Mouse (Mus musculus) embryo, embryonic 10.5 days (tissue): ENCODE data around the gene Pip5k1b.

Experiments
- DNase-seq: peaks from one replicate; pipeline ENCODE4 v3.0.0-alpha.2; 2015; ENCODE audit warnings: low spot score

The Pip5k1b gene

DNA sequence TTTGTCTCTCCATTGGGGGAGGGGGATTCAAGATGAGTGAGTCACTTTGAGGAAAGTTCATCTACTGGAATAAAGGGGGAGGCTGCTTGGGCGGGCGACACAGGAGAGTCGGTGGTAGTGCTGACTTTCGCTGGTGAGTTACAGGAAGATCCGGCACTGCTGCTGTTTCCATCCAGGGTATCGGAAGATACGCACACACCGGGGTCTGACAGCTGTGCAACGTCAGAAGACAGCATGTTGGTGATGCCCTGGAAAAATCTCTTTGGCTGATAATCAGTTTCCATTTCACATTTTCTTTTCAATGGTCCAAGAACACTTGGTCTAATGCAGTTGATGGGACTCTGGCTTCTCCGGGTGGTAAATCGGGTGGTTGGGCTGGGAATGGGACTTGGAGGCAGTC, 79.2 kb downstream of the Pip5k1b start:
- DNase-seq, result peak; percentile 59

DNA sequence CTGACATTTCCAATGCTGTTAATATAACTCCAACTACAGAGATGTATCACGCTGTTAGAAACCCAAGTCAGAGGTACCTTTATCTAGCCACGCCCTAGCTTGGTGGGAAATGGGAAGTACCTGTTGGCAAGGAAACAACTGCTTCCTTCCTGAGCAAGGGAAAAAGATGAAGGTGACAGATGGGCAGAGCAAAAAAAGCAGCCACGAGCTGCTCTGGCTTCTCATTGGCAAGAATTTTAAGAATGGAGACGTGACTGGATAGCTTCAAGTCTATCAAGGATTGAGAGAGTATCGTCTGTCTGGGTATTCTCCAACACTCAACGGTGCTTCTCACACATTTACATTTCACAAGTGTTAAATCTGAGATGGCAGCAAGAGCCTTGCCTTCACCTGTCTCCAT, 80.4 kb downstream of the Pip5k1b start:
- DNase-seq, result no peak

DNA sequence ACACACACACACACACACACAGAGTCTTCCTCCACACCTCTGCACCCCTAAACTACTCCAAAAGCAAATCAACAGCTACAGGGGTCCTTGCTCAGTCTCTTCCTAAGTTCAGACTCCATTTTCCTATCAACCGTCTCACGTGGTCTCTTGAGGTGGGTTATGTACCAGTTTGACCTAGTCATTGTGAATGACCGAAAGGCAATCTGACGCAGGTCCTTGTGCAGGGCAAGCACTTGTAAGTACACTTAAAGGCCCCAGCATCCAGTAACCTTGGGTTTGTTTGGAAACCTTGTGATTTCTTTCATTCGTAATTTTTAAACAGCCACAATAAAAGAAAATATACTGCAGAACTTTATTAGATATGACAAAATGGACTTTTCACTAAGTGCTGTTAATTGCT, 83.2 kb downstream of the Pip5k1b start:
- no peak for DNase-seq

DNA sequence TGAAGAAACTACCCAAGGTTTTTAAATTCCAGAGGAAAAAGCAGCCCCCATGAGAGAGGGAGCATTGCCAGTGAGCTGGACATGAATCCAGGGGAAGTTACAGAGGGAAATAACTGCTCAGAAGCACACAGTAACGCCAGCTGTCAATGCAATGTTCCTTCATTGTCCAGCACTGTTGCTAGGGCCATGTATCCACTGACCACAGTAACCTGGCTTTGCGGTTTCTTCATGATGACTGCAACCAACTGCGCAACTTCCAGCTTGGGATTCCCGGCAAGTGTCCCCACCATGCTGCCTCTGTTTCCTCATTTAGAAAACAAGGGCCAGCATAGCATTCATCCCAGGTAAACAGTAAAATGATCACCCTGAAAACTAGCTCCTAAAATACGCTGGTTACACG, 84.1 kb downstream of the Pip5k1b start:
- no peak for DNase-seq

DNA sequence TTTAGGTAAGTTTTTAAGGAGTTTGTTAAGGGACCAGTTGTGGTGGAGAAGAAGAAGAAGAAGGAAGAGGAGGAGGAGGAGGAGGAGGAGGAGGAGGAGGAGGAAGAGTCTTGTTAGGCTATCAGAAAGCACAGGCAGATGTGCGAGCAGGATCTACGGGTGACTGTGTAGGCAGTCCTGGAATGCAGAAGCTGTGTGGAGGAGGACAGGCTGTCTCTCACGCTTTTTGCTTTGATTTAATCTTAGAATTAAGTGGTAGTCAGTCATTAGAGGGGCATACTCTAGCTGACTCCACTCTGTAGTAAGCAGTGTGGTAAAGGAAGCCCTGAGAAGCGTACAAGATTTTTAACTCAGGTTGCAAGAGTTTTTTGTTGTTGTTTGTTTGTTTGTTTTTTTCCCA, 86.5 kb downstream of the Pip5k1b start:
- DNase-seq, result no peak

DNA sequence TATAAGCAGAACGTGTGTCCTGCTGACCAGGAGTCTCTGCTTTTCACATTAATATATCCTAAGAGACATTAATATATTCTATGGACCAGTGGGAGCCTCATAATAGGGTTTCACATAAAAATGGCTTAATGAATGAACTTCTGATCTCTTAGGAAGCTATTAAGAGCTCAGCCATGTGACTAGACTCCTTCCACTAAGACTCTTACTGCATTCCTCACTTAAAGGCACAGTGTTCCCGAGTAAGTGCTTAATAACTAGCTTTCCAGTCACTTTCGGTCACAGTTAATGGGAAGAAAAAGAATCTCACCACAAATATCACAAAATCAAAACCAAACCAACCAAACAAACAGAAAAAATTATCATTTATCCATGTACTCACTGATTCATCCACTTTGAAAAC, 87.1 kb downstream of the Pip5k1b start:
- DNase-seq, result no peak

DNA sequence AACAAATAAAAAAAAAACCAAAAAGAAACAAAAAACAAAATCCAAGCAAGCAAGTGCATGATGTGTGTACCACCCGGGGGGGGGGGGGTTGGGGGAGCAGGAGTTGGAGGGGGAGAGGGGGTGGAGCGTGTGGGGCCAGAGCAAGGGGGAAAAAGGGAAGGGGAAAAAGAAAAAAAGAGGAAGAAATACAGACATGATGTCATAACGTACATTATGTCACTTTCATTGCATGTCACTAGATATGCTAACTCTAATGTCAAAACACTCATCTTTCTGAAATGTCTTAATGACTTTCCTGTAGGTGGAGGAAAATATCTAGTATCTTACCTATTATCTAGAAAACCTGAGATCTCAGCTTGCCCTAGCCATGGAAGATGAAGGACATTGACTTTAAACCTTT, 92.7 kb downstream of the Pip5k1b start:
- no peak for DNase-seq

DNA sequence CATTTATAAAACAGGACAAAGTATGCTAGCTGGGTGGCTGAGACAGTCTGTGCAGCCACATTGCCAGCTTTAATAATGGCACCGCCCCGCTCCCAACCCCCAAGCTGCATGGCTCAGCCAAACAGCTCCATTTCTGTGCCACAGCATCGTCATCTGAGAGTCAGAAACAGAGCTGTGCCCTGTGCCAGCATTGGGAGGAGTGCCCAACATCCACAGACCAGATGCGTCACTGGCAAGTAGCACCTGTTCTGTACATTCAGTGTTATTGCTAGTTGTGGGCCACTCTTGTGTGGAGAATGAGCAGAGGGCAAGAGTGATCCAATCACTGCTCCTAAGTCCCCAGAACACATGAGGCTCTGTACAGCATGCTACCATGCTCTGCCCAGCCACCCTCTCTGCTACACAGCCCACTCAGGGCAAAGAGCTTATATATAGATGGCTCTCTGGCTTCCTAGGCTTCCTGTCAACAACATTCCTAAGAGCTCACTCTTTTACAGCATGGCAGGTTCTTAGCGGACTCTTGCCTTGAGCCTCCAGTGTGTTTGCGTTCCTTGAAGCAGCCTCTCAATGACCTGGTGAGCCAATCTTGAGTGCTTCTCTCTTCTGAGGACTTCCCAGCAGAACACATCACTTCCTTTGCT, 99.0 kb downstream of the Pip5k1b start:
- DNase-seq, result no peak

DNA sequence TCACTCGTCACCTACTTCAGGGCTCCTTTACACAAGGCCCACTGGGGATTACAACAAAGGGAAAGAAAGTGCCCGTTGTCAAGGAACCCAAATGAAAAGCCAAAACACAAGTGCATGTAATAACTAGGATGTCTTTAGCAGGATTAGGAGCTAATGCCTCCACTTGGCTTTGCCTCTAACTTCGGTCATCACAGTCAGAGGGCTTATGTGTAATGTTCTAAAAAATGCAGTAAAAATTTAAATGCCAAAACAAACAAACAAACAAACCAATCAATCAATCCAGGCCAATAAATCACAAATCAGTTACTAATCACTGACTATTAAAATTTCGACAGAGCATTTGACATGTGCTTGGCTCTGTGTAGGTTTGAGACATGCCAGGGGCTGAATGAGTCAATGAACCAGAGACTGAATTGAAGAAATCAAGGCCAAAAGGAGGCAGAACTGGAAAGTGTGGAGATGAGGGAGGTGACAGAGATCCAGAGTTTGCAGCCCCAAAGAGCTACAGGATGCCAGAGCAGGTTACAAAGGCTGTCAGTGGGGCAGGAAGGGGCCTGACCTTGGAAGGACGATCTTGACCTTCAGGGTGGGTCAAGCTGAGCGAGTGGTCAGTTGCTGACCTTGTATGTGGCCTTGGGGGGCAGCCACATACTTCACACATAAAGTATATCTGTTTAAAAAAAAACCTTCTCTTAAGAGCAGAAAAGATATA, 100.3 kb downstream of the Pip5k1b start:
- DNase-seq, result no peak

DNA sequence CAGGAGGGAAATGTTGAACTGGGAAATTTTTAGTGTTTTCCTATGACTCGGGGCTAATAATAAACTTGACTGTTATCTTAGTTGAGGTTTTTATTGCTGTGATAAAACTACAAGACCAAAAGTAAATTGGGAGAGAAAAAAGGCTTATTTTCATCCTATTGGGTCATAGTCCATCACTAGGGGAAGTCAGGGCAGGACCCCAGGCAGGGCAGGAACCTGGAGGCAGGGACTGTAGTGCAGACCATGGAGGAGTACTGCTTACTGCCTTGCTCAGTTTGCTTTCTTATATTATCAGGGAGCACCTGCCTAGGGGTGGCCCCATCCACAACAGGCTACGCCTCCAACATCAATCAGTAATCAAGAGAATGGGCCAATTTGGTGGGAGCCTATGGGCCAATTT, 101.2 kb downstream of the Pip5k1b start:
- DNase-seq, result no peak

DNA sequence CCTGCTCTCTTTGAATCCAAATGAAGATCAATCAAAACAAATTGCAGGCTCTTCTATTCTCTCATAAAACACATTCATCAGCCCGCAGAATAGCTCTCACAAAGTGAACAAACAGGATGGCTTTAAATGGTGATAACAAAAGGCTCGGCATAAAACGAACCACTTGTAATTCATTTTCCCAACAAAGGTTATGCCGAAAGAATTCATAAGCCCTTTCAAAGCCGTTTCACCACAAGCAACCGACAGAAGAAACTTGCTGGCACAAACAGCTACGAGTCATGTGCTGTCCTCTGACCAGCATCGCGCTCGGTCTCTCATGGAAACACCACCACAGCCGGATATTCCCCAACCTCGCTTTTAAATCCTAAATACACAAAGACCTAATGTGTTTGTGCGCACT, 102.3 kb downstream of the Pip5k1b start:
- DNase-seq, result peak; percentile 48

DNA sequence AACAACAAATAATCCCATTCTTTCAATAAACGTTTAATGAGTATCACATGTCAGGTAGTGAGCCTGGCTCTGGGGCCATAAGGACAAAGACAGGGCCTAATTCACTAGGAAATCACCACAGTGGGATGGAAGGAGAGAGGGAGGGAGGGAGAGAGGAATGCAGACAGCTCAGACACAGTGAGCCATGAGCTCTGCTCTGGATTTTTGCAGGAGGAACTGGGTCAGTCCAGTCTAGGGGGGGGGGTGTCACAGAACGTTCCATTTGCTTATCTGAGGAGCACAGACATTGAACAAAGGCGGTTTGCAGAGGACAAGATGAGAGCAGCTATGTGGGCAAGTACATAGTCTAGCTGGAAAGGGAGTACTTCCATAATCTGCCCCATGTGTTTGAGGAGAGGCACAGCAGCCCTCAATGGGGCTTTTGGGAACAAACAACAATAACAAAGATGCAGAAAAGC, 103.2 kb downstream of the Pip5k1b start:
- peak; percentile 71 for DNase-seq

DNA sequence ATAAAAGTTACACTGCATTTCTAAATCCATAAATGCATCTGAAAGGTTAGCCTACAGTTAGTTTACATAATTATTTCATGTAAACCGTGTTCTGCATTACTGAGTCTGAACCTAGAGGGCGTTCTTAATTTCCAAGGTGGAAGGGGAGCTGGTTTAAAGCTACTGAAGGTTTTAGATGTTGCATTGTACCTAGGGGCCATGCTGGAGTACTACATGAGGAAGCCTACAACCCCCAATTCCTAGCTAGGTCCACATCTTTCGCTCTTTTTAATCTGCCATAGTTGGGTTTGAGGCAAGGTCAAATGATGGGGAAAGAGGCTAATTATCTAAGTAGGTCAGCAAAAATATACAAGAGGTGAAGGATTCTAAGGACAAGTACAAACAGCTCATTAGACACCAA, 104.0 kb downstream of the Pip5k1b start:
- DNase-seq, result no peak

DNA sequence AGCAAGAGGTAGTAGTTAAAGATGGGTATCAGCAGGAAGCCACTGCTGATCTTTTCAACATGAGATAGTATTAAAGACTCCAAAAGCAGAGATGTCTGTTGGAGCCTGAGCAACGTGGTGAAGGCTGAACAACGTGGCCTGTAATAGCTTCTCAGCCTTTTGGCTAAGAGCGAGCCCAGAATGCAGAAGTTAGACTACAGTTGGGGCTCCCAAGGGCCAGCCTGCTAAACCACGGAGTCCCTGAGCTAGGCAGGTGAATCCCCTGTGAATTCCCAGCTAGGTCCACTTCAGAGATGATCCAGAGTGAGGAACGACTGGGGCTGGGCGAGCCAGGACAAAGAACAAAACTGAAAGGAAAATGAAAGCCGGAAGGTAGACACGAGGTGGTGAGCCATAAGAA, 104.9 kb downstream of the Pip5k1b start:
- DNase-seq, result no peak

DNA sequence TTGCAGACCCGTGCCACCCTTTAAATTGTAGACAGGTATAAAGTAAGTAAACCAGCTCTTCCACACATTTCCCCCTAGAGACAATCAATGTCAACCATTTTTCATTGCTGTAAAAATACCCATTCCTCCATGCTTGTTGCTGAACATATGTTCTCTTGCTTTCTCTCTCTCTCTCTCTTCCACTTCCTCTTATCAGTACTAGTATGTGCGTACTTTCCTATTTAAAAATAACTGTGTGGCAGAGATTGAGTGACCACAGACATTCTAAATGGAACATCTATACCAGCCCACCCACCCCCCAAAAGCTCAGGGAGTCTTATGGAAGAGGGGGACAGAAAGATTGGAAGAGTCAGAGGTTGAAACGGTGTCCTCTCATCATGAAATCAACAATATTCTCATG, 111.3 kb downstream of the Pip5k1b start:
- DNase-seq, result no peak

DNA sequence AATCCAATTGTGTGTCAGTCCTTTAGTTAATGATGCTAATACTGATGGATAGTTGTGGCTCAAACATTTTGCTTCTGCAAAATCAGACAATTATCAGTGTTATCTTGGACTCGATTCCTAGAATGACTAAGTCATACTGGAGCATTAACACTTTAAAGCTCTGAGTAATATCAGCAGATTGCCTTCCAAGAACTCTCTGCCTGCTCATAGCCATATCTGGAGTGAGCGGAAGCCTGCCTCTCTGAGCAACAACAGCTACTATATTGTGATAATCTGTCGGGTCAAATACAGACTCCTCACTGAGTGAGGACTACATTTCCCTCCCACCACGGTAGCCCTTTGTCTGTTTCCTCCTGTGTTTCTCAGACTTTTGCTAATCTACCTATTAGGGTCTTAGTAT, 116.0 kb downstream of the Pip5k1b start:
- no peak for DNase-seq

DNA sequence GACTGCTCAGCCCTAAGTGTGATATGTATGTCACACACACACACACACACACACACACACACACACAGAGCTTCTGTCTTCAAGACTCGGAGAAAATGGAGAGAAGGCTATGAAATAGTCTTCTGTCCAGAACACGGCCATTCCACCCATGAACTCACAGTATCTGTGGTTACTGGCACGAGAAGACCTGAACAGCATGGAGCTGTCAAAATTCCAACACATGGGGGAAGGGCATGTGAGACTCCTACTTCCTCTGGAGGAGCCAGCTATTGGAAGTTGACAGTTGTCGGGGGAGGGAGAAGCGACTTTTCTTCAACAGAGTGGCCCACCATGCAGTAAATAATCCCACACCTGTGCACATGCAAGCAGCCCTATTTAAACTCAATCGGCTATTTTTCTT, 121.4 kb downstream of the Pip5k1b start:
- DNase-seq, result no peak

DNA sequence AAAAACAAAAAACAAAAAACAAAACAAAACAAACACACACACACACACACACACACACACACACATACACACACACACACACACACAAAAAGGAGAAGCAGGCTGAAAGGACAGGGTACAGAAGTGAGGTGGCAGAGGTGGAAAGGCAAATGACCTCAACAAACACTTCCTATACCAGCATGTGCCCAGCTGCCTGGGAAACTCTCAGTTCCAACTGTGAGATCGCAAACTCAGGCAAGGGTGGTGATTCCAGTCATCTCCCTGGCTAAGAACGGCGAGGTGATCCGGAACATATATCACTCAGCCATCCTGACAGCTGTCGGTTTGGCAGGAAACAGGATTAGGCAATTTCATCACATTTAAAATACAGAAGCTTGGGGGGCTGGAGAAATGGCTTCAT, 123.2 kb downstream of the Pip5k1b start:
- DNase-seq, result no peak

DNA sequence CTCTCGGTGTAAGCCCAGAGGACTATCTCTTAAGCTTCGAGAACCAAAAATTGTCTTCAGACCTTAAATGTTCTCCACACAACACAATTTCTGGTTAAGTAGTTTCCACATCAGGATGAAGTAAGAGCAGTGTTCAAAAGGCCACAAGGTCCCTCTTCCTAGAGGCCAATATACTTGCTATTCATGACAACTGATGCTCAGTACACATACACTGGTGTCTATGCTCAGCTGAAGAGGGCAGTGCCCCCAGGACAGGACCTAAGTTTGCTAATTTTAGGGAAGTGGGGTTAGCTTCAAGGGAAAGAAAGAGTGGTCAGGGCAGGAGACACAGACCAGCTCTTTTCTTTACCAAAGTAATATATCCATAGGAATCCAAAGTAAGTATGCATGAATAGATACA, 124.3 kb downstream of the Pip5k1b start:
- no peak for DNase-seq

DNA sequence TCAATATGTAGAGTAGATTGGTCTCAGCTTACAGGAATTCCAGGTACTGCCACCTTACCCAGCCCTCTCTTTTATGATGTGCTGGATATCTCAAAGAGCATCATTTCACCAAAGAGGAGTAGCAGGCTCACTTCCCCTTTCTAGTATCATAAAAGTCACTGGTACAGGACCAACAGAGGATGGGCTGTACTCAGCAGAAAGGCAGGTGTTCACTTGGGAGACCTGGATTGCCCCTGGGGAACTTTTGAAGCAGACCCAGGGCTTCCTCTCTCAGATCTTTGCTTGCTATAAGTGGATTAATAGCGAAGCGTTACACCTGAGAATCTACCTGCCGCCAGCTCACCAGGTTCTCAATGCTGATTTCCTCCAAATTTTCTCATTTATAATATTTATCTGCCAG, 127.7 kb downstream of the Pip5k1b start:
- no peak for DNase-seq

DNA sequence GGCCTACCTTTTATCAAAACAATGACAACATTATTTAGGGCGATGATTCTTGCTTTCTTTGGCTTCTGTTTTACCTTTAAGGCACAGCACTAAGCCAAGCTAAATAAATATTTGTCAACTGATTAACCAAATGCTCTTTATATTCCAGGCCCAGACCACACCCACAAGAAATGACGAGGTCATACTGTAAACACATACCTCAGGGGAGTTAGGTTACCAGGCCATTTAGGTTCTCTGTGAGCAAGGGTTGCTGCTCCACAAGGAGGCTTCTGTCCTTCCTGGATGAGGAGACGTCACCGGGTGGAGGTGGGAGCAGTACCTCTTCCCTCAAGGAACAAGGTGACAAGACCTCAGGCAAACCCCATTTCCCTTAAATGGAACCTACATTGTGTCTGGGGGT, 128.4 kb downstream of the Pip5k1b start:
- no peak for DNase-seq

DNA sequence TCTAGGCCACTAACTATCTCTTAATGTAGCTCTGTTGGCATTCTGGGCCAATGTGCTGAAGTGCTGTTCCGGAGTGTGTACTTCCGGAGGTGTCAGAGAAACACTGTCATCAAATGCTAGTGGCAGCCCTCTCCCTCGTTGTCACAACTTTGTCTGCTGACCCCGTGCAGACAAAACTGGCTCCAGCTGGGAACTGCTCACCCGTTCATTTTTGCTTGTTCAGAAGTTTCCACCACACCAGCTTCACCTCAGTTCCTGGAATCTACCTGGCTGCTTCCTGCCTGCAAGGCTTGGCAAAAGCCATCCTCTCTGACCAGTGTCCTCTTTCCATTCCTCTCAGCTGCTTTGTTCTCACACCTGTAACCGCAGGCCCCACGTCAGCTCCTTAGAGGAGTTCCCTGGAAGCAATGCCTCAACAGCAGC, 128.9 kb downstream of the Pip5k1b start:
- DNase-seq, result no peak

DNA sequence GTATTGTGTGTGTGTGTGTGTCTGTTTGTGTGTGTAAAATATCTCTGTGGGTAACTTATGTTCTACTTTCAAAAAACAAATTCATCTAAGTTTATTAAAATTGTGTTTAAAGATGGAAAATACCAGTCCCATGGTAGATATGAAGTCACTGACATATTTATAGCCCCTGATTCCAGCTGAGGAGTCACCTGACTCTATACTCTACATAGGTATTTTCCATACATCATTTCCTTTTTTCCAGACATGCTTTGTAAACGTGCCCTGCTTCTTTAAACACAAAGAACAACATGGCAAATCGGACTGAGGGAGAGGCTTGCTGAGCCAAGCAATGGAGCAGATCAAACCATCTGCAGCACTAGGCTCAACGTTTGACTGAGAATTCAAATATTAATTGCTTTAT, 137.6 kb downstream of the Pip5k1b start:
- DNase-seq, result no peak

DNA sequence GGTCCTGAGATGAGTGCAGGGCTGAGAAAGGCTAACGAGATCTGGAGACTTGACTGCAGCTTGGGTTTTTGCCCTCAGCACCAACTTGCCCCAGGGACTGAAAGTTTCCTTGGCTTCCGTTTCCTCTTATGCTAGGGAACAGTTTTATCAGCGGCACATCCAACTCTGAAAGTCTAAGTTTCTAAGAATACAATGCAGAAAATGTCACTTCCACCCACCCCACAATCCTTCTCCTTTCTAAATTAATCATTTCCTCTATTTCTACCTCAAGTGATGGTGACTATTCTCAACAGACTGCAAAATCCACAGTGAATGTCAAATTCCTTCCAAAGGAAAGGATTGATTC, 138.0 kb downstream of the Pip5k1b start:
- no peak for DNase-seq
